Mouse (Mus musculus): ENCODE results near the gene Cfap97.

DNA sequence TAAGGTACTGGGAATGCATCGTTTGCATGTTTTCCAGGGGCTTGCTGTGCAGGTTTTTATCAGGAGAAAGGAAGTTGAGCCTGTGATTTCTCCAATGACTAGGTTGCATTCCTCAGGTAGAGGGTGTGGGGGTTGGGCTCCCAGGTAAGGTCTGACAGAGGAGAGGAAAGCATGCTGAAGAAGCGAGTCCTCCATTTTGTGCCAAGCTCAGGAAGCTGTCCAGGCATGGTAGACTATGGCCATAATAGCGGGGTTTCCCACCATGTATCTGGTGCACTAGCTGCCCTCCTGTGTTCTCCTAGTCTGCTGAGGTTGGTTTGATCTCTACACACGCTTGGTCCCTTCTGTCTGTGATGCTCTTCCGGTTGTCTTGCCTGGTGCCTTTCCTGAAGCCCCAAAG lies 46.1 kb downstream of the Cfap97 start:
- TF ChIP-seq CTCF (IDR thresholded peaks at IDR 0.05; ENCODE audit: insufficient read depth, low read length) (no peak), POLR2A (IDR thresholded peaks at IDR 0.05; ENCODE audit: borderline replicate concordance, extremely low read depth, low read depth, low read length) (no peak)

Data from lung, adult 2 months (tissue).